Mouse (Mus musculus) urinary bladder, postnatal 0 days (tissue): ENCODE results near the gene Rassf7. TPM values are rescaled to one million over a fixed set of nuclear protein-coding genes. Genes with fewer than 3 reads are reported as not detected.

Experiments
- microRNA counts: library from miRNA; unstranded; fragments of <30 nt; microRNA quantifications from one replicate; lab custom pipeline; 2016
- microRNA-seq: library from miRNA; unstranded; fragments of <30 nt; microRNA quantifications from one replicate; pipeline ENCODE4, GENCODE M21; 2016
- polyA plus RNA-seq: library from polyadenylated mRNA; unstranded; fragments of >200 nt; fragmentation: Nextera tagmentation; extraction: Ambion mirVana; gene quantifications from 2 replicates; pipeline ENCODE4 v1.2.1, GENCODE M21; 2015

The Rassf7 gene
- 72.5 and 76.7 TPM in 2 replicates for polyA plus RNA-seq

DNA sequence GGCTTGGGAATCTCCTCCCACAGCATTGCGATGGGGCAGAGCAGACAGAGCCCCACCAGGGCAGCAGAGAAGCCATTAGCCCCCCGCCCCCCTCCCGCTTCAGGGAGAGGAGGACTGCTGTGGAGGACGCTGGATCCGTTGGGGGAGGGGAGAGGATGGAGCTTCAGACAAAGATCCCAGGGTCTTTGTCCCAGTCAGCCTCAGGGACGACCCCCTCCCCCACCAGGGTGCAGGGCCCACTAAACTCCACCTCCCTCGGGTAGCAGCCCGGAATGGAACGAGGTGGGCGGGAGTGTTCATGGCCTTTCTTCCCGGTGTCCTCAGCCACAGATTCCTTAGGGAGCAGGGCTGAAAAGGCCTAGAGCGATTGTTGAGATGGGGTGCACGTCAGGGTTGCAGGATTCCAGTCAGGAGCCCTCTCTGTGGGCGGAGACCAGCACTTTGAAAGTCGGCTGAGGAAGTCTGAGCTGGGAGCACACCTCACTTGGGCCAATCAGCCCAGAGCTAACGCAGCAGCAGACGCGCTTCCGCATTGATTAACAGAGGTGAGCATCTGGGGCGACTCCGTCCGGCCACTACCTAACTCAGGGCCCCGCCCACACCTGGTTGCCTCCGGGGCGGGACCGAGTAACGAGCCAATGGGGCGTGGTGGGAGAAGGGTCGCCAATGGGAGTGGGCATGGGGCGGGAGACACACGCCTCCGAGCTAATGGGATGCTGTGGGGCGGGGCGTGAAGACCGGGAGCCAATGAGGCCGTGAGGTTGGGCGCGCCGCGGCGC is at the start of gene Rassf7:
Gene Rassf7, plus strand, starts transcription at position 760 of the 779 bp plus-strand sequence.

DNA sequence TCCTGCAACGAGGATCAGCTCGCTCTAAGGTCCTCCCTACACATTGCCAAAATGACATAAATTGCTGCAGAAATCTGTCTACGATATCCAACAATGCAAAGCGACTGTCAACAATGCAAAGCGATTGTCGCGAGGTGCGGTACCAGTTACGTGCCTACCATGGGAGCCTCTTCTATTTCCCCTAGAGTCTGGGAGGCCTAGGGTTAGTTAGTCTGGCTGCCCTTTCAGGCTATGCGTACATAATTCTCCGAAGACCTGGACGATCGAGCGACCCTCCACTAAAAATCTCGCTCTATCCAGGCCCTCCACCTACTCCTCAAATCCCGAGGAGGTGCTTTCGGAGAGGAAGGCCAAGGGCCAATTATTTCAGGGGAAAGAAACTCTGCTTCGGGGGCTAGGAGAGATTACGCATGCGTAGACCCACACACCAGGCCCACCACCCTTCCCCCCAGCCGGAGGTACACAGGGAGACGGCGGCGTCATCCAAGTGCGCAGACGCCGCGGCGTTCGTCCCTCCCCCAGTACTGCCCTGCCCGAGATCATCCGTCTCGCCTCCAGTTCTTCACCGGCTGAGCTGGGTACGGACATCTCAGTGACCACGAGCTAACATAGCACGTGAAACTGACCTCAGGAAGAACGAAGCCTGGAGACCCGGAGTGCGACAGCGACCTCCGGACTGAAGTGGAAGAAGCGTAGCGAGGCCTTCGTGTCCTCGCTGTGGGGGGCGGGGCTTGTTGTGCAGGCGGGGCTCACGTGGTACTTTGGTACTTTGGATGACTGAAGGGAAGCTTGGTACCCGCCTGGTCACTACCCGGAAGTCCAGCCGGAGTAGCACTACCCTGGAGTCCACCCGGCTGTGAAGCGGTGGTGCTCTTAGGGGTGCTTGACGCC is 43.3 kb upstream of the Rassf7 start, which contains the start of gene Rnh1:
Gene Rnh1, minus strand, starts transcription at position 742 of the 891 bp plus-strand sequence.

DNA sequence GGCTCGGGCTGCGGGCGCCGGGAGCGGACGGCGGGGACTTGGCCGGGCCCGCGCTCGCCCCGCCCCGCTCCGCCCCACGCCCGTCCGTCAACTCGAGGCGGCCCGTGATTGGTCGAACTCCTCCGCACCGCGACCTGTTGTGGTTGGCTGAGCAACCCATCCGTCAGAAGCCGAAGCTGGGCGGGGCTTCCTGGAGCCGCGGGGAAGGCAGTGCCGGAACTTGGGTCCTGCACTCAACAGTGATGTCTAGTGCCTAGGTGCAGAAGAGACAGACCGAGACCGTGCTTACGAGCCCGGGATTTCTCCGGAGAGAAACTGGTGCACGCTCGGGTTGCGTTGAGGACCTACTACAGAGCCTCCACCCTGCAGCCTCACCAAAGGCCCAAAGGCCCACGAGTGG is 21.7 kb upstream of the Rassf7 start, which contains the start of the genes Hras and Lrrc56:
Gene Hras, minus strand, starts transcription at position 58 of the 400 bp plus-strand sequence.
Gene Lrrc56, plus strand, starts transcription at position 210 of the 400 bp plus-strand sequence.

GRCm38 (mm10) chr7:141213605-141214235 is 1.9 kb upstream of the Rassf7 start, which contains the start of gene Lmntd2:
Lmntd2 (minus strand) TSS chr7:141214080.

GRCm38 (mm10) chr7:141228279-141229067 is 12.8 kb downstream of the Rassf7 start, which contains the start of gene Phrf1:
Phrf1 (plus strand) TSS chr7:141228784.

GRCm38 (mm10) chr7:141265739-141266561 is 50.3 kb downstream of the Rassf7 start, which contains the start of gene Irf7:
Irf7 (minus strand) TSS chr7:141266481.

MicroRNAs encoded within 50 kb of the gene (microRNA counts, 519-probe panel; counts per million panel counts)
- microRNA mmu-miR-210 (lab: Ali Mortazavi, UCI), result 4,436 counts per million, percentile 83 among the panel's probes with 10 or more counts

Small RNA genes lying within 50 kb of the gene (microRNA-seq; reads per million reads assigned to microRNA genes)
- 2,091 reads per million, percentile 79 among the genes with 10 or more reads in this experiment for gene Mir210

Other genes starting within 250 kb of the Rassf7 start
- 156 and 219 TPM in 2 replicates for gene Ifitm1, start 248.6 kb upstream of the Rassf7 start, polyA plus RNA-seq
- 730 and 992 TPM in 2 replicates for gene Ifitm3, start 205.1 kb upstream of the Rassf7 start, polyA plus RNA-seq
- gene Ifitm6, start 197.9 kb upstream of the Rassf7 start, polyA plus RNA-seq, result 0.67 and 3.1 TPM in 2 replicates
- not detected in 2 replicates for gene Gm17387, start 186.7 kb upstream of the Rassf7 start, polyA plus RNA-seq
- gene B4galnt4, start 154.8 kb upstream of the Rassf7 start, polyA plus RNA-seq, result 0.25 and 0.40 TPM in 2 replicates
- 29.1 and 32.9 TPM in 2 replicates for gene Pkp3, start 137.6 kb upstream of the Rassf7 start, polyA plus RNA-seq
- gene Sigirr, start 115.3 kb upstream of the Rassf7 start, polyA plus RNA-seq, result 4.8 and 5.7 TPM in 2 replicates
- 3.7 and 5.5 TPM in 2 replicates for gene Ano9, start 98.1 kb upstream of the Rassf7 start, polyA plus RNA-seq
- gene Ptdss2, start 93.5 kb upstream of the Rassf7 start, polyA plus RNA-seq, result 30.7 and 33.0 TPM in 2 replicates
- 194 and 223 TPM in 2 replicates for gene Rnh1, start 43.0 kb upstream of the Rassf7 start, polyA plus RNA-seq
- 116 and 122 TPM in 2 replicates for gene Hras, start 21.9 kb upstream of the Rassf7 start, polyA plus RNA-seq
- 2.4 and 3.4 TPM in 2 replicates for gene Lrrc56, start 21.7 kb upstream of the Rassf7 start, polyA plus RNA-seq
- 1.4 and 1.7 TPM in 2 replicates for gene Lmntd2, start 1.8 kb upstream of the Rassf7 start, polyA plus RNA-seq
- 27.5 and 28.3 TPM in 2 replicates for gene Phrf1, start 12.9 kb downstream of the Rassf7 start, polyA plus RNA-seq
- 11.5 and 15.7 TPM in 2 replicates for gene Irf7, start 50.6 kb downstream of the Rassf7 start, polyA plus RNA-seq
- gene Cdhr5, start 60.9 kb downstream of the Rassf7 start, polyA plus RNA-seq, result 0.06 TPM in 1 of 2 replicates, not detected in the other
- gene Sct, start 63.3 kb downstream of the Rassf7 start, polyA plus RNA-seq, result 3.3 and 5.1 TPM in 2 replicates
- gene Drd4, start 76.1 kb downstream of the Rassf7 start, polyA plus RNA-seq, result 0.31 and 0.36 TPM in 2 replicates
- gene Deaf1, start 111.8 kb downstream of the Rassf7 start, polyA plus RNA-seq, result 30.4 and 32.7 TPM in 2 replicates
- gene Tmem80, start 111.9 kb downstream of the Rassf7 start, polyA plus RNA-seq, result 22.8 and 26.0 TPM in 2 replicates
- gene Eps8l2, start 123.0 kb downstream of the Rassf7 start, polyA plus RNA-seq, result 31.7 and 35.1 TPM in 2 replicates
- gene Taldo1, start 176.3 kb downstream of the Rassf7 start, polyA plus RNA-seq, result 316 and 327 TPM in 2 replicates
- gene Gatd1, start 198.3 kb downstream of the Rassf7 start, polyA plus RNA-seq, result 29.3 and 32.7 TPM in 2 replicates
- gene Cend1, start 213.6 kb downstream of the Rassf7 start, polyA plus RNA-seq, result 1.6 and 2.1 TPM in 2 replicates
- 12.2 and 14.8 TPM in 2 replicates for gene Slc25a22, start 222.0 kb downstream of the Rassf7 start, polyA plus RNA-seq
- 2.6 and 3.3 TPM in 2 replicates for gene Pidd1, start 228.2 kb downstream of the Rassf7 start, polyA plus RNA-seq
- gene Rplp2, start 231.5 kb downstream of the Rassf7 start, polyA plus RNA-seq, result 916 and 931 TPM in 2 replicates
- 57.6 and 61.7 TPM in 2 replicates for gene Pnpla2, start 239.3 kb downstream of the Rassf7 start, polyA plus RNA-seq
- gene Cracr2b, start 245.2 kb downstream of the Rassf7 start, polyA plus RNA-seq, result 9.8 and 10.0 TPM in 2 replicates